Mouse (Mus musculus) kidney, embryonic 14.5 days (tissue): ENCODE measurements at regions not wholly inside any gene's neighbourhood (a gene's known extent, or its start where the extent isn't known, plus 50 kb on each side); places are given as distances from the start of the nearest gene placed in this dataset.

Source experiments
- ATAC-seq: fragments of 200-750 bp; cut with Nextera tagmentation; 2 replicates; pipeline ENCODE4 v1.8.0; 2017; ENCODE audit warnings: moderate number of reproducible peaks, mild to moderate bottlenecking, moderate TSS enrichment, moderate library complexity; ENCODE audit not compliant: low FRiP score, low TSS enrichment
- H3K27ac ChIP-seq: fragments of 300-500 bp; sonication (generic); 2 replicates; pipeline ENCODE4 v1.5.1; 2014; ENCODE audit warnings: low read depth, mild to moderate bottlenecking, low read length, moderate library complexity, mixed read lengths
- H3K27me3 ChIP-seq: fragments of 300-500 bp; sonication (generic); 2 replicates; pipeline ENCODE4 v1.6.1; 2014; ENCODE audit warnings: mild to moderate bottlenecking, low read length; ENCODE audit not compliant: control insufficient read depth, insufficient read depth
- H3K36me3 ChIP-seq: fragments of 300-500 bp; sonication (generic); 2 replicates; pipeline ENCODE4 v1.6.1; 2014; ENCODE audit warnings: low read length, mixed read lengths; ENCODE audit not compliant: control insufficient read depth, insufficient read depth
- H3K4me1 ChIP-seq: fragments of 300-500 bp; sonication (generic); 2 replicates; pipeline ENCODE4 v1.6.1; 2014; ENCODE audit warnings: low read length, mixed read lengths; ENCODE audit not compliant: control insufficient read depth, insufficient read depth
- H3K4me2 ChIP-seq: fragments of 300-500 bp; sonication (generic); replicated peaks from 2 replicates; pipeline ENCODE4 v1.6.1; 2014; ENCODE audit warnings: low read depth, mild to moderate bottlenecking, low read length
- H3K4me3 ChIP-seq: fragments of 300-500 bp; sonication (generic); 2 replicates; pipeline ENCODE4 v1.5.1; 2014; ENCODE audit warnings: mild to moderate bottlenecking, low read length
- H3K9ac ChIP-seq: fragments of 300-500 bp; sonication (generic); 2 replicates; pipeline ENCODE4 v1.6.1; 2014; ENCODE audit warnings: low read depth, mild to moderate bottlenecking, low read length, moderate library complexity
- H3K9me3 ChIP-seq: fragments of 300-500 bp; sonication (generic); 2 replicates; pipeline ENCODE4 v1.6.1; 2016; ENCODE audit warnings: low read length; ENCODE audit not compliant: control insufficient read depth
- WGBS: fragments of 180-500 bp; shearing (Covaris S2); extraction: QIAGEN DNeasy Blood & Tissue Kit; methylation state at CpG from one replicate; pipeline ENCODE4 v1.1.7; 2014; 5-methylcytosine and 5-hydroxymethylcytosine counted together

DNA sequence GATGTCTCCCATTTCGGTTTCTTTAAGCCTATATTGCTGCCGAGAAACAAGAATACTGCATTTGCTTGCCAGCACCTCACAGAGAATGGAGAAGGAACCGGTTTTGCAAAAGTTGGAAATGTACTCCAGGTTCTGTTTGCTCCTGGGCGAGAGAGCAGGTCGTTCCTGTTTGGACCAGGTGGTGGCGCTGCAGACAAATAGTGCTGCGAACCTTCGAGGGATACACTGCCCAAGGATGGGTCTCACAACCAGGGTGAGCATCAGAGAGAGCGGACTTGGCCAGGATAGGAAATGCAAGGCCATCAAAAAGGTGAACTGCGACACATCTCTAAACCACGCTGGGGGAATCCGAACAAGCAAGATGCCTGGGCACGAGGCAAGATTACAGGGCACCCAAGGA is 54.0 kb upstream of the Ets2 start:
- Histone ChIP-seq H3K36me3 (no peaks in the 10 kb centered on the region), H3K27me3 (no peaks in the 10 kb centered on the region), H3K9me3 (no peaks in the 10 kb centered on the region), H3K9ac (peak overlapping the region; percentile 28; the same call in 1 of the 2 replicates), H3K4me3 (no peak overlapping the region), H3K4me2 (no peak overlapping the region), H3K27ac (no peak overlapping the region), H3K4me1 (0 out of 2 replicates have a peak, but pooled peaks cover 5% of the 10 kb centered on the region)
- WGBS, result 14% methylated on average over 13 of the region's 13 CpGs
- peak; percentile 82 for ATAC-seq

DNA sequence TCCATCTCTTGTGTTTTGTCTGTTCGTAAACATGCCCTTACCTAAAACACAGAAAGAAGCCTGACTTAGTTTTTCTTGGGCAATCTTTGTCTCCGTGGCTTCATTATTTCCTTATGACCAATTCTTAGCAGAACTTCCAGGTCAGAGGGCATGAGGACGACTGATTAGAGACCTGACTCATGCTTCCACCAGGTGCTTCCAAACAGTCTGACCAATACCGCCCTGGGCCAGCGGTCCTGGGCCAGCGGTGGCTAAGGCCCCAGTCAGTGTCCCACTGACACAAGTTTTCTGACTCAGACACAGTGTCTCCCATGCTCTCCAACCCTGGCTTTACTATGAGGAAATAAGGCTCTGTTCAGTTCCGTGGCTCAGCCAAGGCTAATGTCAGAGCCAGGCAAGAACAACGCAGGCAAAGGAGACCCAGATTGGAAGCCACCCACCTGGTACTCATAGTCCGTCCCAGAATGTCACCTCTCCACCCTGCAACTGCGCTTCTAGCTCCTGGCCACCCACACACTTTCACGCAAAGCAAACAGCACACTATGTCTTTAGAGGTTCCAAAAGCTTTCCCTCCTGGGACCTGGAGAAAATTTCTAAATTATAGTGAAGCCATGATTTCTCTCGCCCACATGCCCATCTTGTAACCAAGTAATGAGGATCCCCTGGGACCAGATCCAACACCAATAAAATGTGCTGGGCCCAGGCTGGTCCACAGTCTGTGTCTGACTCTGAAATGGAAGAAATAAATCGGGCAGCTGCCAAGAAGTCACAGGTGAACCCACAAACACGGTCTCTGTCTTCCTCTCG is 56.6 kb upstream of the Erg start:
- Histone ChIP-seq H3K9me3 (no peaks in the 10 kb centered on the region), H3K27me3 (no peaks in the 10 kb centered on the region), H3K9ac (no peak overlapping the region), H3K4me1 (0 out of 2 replicates have a peak, but pooled peaks cover 6% of the 10 kb centered on the region), H3K36me3 (no peaks in the 10 kb centered on the region), H3K4me2 (no peak overlapping the region), H3K4me3 (no peak overlapping the region), H3K27ac (no peak overlapping the region)
- 69% methylated on average over 15 of the region's 15 CpGs for WGBS
- no peak for ATAC-seq

DNA sequence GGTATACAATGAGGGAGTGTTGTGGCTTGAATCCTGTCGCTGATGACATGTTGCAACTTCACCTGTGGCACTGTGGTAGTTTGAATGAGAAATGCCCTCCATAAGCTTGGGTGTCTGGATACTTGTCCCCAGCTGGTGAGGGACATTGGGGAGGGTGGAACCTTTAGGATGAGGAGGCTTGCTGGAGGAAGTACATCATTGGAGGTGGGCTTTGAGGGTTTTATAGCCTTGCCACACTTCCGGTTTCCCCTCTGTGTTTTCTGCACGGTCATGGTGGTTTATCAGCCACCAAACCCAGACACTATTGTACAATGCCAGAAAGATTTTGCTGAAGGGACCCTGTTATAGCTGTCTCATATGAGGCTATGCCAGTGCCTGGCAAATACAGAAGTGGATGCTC is 54.3 kb upstream of the Erg start:
- Histone ChIP-seq H3K4me1 (0 out of 2 replicates have a peak, but pooled peaks cover 6% of the 10 kb centered on the region), H3K27ac (no peak overlapping the region), H3K9ac (no peak overlapping the region), H3K36me3 (no peaks in the 10 kb centered on the region), H3K4me3 (no peak overlapping the region), H3K9me3 (no peaks in the 10 kb centered on the region), H3K27me3 (no peaks in the 10 kb centered on the region), H3K4me2 (no peak overlapping the region)
- 92% methylated on average over 3 of the region's 3 CpGs for WGBS
- no peak for ATAC-seq

DNA sequence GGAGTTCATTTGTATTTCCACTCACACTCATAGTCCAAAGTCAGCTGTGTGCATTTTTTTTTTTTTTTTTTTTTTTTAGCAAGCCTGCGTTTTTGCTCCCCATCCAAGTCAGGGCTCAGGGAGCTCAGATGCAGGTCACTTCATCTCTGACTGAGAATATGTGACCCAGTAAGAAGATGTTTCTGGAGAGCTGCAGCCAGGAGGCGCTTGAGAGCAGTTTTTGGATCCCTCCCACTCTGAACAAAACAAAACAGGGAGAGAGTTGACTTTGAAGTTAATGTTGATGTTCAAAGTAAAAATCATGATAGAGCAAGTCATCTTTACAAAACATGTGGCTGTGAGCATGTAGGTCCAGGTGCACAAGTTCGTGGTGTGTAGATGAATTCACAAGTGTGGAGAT is 53.3 kb upstream of the Erg start:
- no peak overlapping the region for H3K4me2 ChIP-seq
- 0 out of 2 replicates have a peak, but pooled peaks cover 6% of the 10 kb centered on the region for H3K4me1 ChIP-seq
- no peaks in the 10 kb centered on the region for H3K36me3 ChIP-seq
- WGBS, result 94% methylated on average over 3 of the region's 3 CpGs
- no peak overlapping the region for H3K4me3 ChIP-seq
- H3K27me3 ChIP-seq, result no peaks in the 10 kb centered on the region
- H3K9me3 ChIP-seq, result no peaks in the 10 kb centered on the region
- no peak overlapping the region for H3K9ac ChIP-seq
- H3K27ac ChIP-seq, result no peak overlapping the region
- ATAC-seq, result no peak

DNA sequence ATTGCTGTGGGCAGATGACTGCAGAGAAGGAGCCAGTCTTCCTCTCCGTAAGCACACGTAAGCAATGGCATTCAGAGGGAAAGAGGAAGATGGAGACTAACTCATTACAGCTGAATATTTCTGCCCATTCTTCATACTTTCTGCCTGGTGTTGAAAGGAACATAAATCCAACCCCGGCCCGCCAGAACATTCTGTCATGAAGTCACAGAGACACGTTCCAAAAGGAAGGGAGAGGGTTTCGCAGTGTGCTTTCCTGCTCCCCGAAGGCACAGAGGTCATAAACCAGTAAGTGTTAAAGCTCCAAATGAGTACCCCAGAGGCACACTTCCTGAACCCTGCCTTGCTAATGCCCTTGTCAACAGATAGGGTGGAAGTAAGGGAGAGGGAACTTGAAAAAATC is 51.5 kb upstream of the Erg start:
- H3K4me1 ChIP-seq, result 0 out of 2 replicates have a peak, but pooled peaks cover 2% of the 10 kb centered on the region
- no peak overlapping the region for H3K4me2 ChIP-seq
- H3K27ac ChIP-seq, result no peak overlapping the region
- H3K36me3 ChIP-seq, result no peaks in the 10 kb centered on the region
- no peak overlapping the region for H3K4me3 ChIP-seq
- H3K9me3 ChIP-seq, result no peaks in the 10 kb centered on the region
- ATAC-seq, result no peak
- H3K9ac ChIP-seq, result no peak overlapping the region
- H3K27me3 ChIP-seq, result no peaks in the 10 kb centered on the region
- WGBS, result 32% methylated on average over 7 of the region's 7 CpGs

DNA sequence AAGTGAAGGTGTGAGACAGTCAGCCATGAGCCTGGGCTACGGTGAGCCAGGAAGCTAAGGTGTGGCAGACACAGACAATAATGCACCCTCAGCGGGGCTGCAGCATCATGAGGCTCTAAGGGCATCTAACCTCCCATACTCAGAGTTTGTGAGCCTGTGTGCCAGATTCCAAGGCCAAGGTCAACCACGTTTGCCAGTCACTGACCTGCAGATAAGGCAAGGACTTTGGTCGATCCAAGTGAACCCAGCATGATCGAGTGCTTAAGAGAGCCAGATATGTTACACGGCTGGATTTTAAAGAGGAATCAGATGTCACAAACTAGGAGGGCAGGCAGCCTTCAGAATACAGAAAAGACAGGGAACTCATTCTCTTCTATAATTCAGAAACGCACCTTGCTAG is 50.2 kb upstream of the Erg start:
- ATAC-seq, result no peak
- Histone ChIP-seq H3K4me2 (no peak overlapping the region), H3K9ac (no peak overlapping the region), H3K4me1 (0 out of 2 replicates have a peak, but pooled peaks cover 7% of the 10 kb centered on the region), H3K27me3 (no peaks in the 10 kb centered on the region), H3K9me3 (no peaks in the 10 kb centered on the region), H3K36me3 (no peaks in the 10 kb centered on the region), H3K4me3 (no peak overlapping the region), H3K27ac (no peak overlapping the region)
- WGBS, result 66% methylated on average over 7 of the region's 7 CpGs
